Mouse (Mus musculus) hindbrain, embryonic 15.5 days (tissue): ENCODE measurements at regions not wholly inside any gene's neighbourhood (a gene's known extent, or its start where the extent isn't known, plus 50 kb on each side); places are given as distances from the start of the nearest gene placed in this dataset.

Experiments
- ATAC-seq: fragments of 200-750 bp; cut with Nextera tagmentation; 2 replicates; pipeline ENCODE4 v1.8.0; 2017; ENCODE audit warnings: low read depth, moderate number of reproducible peaks, moderate TSS enrichment; ENCODE audit not compliant: low FRiP score
- H3K27ac ChIP-seq: fragments of 300-500 bp; sonication (generic); replicated peaks from 2 replicates; pipeline ENCODE4 v1.5.1; 2015; ENCODE audit warnings: mild to moderate bottlenecking, inconsistent platforms
- H3K27me3 ChIP-seq: fragments of 300-500 bp; sonication (generic); 2 replicates; pipeline ENCODE4 v1.6.1; 2015; ENCODE audit warnings: control low read depth, inconsistent platforms
- H3K36me3 ChIP-seq: fragments of 300-500 bp; sonication (generic); 2 replicates; pipeline ENCODE4 v1.6.1; 2015; ENCODE audit warnings: control low read depth, inconsistent platforms
- H3K4me1 ChIP-seq: fragments of 300-500 bp; sonication (generic); replicated peaks from 2 replicates; pipeline ENCODE4 v1.6.1; 2015; ENCODE audit warnings: control low read depth, inconsistent platforms
- H3K4me2 ChIP-seq: fragments of 300-500 bp; sonication (generic); 2 replicates; pipeline ENCODE4 v1.6.1; 2015; ENCODE audit warnings: moderate library complexity, mild to moderate bottlenecking, inconsistent platforms
- H3K4me3 ChIP-seq: fragments of 300-500 bp; sonication (generic); 2 replicates; pipeline ENCODE4 v1.5.1; 2015; ENCODE audit warnings: mild to moderate bottlenecking, inconsistent platforms
- H3K9ac ChIP-seq: fragments of 300-500 bp; sonication (generic); 2 replicates; pipeline ENCODE4 v1.6.1; 2015; ENCODE audit warnings: inconsistent platforms
- H3K9me3 ChIP-seq: fragments of 300-500 bp; sonication (generic); 2 replicates; pipeline ENCODE4 v1.6.1; 2016; ENCODE audit warnings: control low read depth, inconsistent platforms
- WGBS: fragments of 180-500 bp; shearing (Covaris S2); methylation state at CpG from one replicate; pipeline ENCODE4 v1.1.7; 2015; 5-methylcytosine and 5-hydroxymethylcytosine counted together

DNA sequence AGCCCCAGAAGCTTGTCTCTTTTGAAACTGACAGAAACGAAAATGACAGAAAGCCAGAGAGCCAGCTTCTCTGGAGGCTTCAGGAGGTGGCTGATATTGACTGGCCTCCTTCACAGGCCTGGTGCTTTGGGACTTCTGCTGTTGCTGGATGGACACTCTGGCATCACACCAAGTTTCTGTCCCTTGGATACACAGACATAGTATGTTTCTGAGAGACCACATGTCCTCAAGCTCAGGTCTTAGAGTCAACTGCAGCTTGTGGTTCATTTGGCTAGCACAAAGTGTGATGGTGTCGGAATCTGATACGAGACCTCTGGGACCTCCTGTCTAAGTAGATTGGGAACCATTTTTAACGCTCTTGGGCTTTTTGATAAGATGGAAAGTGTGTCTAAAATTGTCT lies 502.0 kb downstream of the Sqor start:
- WGBS, result 80% methylated on average over 4 of the region's 4 CpGs
- ATAC-seq, result no peak

DNA sequence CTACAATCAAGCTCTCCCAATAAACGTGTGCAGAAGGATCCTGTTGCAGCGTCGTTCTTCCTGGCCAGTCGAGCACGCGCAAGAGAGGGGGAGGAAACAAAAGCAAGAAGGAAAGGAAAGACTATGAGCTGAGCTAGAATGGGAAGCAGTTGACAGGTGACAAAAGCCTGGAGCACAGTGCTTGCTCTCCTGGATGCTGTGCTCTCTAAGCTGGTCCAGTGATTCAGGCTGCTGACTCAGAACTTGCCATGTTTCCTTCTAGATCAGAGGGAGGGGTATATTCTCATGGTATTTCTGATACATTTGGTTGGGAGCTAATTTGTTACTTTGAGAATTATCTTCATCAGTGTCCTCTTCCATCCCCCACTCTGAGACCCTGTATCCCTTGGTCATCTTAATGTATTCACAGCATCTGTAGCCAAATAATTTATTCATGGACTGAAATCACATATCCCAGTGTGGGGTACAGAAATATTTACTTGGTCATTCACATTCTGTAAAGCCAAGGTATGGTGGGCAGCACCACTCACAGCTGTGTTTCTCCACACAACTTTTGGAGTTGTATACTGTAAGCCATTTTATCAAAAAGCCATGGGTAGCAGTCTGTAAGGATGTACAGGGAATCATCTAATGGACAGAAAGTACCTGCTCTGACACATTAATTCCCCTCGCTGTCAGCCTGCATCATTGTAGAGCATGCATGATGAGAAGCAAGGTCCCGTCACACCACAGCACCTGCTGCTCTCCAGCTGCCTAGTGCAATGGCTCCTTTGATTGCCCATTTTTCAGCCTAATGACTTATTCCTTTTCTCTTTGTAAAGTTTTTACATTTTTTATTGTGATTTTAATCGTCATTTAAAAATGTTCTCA lies 510.1 kb downstream of the Sqor start:
- no peak overlapping the region for H3K4me2 ChIP-seq
- no peak overlapping the region for H3K4me3 ChIP-seq
- ATAC-seq, result peak; percentile 86
- 0 out of 2 replicates have a peak overlapping the region, but pooled peaks have one; percentile 14 for H3K27ac ChIP-seq
- H3K27me3 ChIP-seq, result no peaks in the 10 kb centered on the region
- no peak overlapping the region for H3K9ac ChIP-seq
- no peaks in the 10 kb centered on the region for H3K36me3 ChIP-seq
- no peaks in the 10 kb centered on the region for H3K9me3 ChIP-seq
- WGBS, result 69% methylated on average over 9 of the region's 9 CpGs
- 0 out of 2 replicates have a peak, but pooled peaks cover 4% of the 10 kb centered on the region for H3K4me1 ChIP-seq

More for the DNA sequence above, 502.0 kb downstream of the Sqor start:
- Histone ChIP-seq H3K4me3 (no peak overlapping the region), H3K9ac (no peak overlapping the region), H3K4me2 (no peak overlapping the region), H3K9me3 (no peaks in the 10 kb centered on the region), H3K27me3 (no peaks in the 10 kb centered on the region), H3K27ac (no peak overlapping the region), H3K4me1 (no peaks in the 10 kb centered on the region), H3K36me3 (no peaks in the 10 kb centered on the region)

DNA sequence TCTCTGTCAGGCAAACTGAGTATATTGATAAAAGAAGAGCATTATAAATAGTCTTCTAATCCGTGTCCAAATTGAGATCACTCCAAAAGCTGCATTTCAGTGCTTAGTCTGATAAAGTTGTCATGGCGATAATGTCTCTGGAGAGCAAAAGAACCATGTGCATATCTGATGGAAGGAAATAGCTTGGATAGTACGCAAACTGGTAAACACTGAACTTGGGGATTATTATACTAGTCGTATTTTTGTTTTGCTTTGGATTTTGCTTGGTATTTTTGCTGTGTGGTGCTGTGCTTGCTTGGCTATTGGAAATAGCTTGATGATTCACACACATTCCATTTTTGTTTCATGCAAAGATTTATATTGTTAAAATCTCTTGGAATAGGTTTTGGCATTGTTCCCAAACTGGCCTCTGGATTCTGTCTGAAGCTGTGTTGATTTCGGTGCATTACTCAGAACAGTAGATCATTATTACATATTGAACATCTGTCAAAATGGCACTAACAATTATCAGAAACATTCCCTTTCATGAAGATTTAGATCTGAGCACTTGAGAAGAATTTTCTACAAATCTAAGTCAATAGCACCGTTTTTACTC lies 510.8 kb downstream of the Sqor start:
- Histone ChIP-seq H3K36me3 (no peaks in the 10 kb centered on the region), H3K9ac (no peak overlapping the region), H3K27ac (no peak overlapping the region), H3K9me3 (no peaks in the 10 kb centered on the region), H3K4me3 (no peak overlapping the region), H3K4me2 (no peak overlapping the region), H3K27me3 (no peaks in the 10 kb centered on the region), H3K4me1 (0 out of 2 replicates have a peak, but pooled peaks cover 4% of the 10 kb centered on the region)
- no peak; the same call in 1 of the 2 replicates for ATAC-seq
- 46% methylated on average over 6 of the region's 6 CpGs for WGBS

GRCm38 (mm10) chr2:123311554-123312276 lies 546.7 kb downstream of the Sqor start:
- Histone ChIP-seq H3K4me3 (no peak overlapping the region), H3K4me1 (peaks cover 4% of the 10 kb centered on the region; the same call in 1 of the 2 replicates), H3K27me3 (no peaks in the 10 kb centered on the region), H3K4me2 (no peak overlapping the region), H3K9me3 (no peaks in the 10 kb centered on the region), H3K27ac (no peak overlapping the region), H3K9ac (no peak overlapping the region), H3K36me3 (no peaks in the 10 kb centered on the region)
- ATAC-seq, result 0 out of 2 replicates have a peak, but pooled peaks have one; percentile 15
- 73% methylated on average over 6 of the region's 6 CpGs for WGBS

GRCm38 (mm10) chr2:123312277-123312617 lies 547.2 kb downstream of the Sqor start:
- Histone ChIP-seq H3K4me2 (no peak overlapping the region), H3K4me3 (no peak overlapping the region), H3K27me3 (no peaks in the 10 kb centered on the region), H3K36me3 (no peaks in the 10 kb centered on the region), H3K27ac (no peak overlapping the region), H3K9ac (no peak overlapping the region), H3K4me1 (peaks cover 4% of the 10 kb centered on the region; the same call in 1 of the 2 replicates), H3K9me3 (no peaks in the 10 kb centered on the region)
- peak; percentile 79 for ATAC-seq
- 21% methylated on average over 8 of the region's 8 CpGs for WGBS

DNA sequence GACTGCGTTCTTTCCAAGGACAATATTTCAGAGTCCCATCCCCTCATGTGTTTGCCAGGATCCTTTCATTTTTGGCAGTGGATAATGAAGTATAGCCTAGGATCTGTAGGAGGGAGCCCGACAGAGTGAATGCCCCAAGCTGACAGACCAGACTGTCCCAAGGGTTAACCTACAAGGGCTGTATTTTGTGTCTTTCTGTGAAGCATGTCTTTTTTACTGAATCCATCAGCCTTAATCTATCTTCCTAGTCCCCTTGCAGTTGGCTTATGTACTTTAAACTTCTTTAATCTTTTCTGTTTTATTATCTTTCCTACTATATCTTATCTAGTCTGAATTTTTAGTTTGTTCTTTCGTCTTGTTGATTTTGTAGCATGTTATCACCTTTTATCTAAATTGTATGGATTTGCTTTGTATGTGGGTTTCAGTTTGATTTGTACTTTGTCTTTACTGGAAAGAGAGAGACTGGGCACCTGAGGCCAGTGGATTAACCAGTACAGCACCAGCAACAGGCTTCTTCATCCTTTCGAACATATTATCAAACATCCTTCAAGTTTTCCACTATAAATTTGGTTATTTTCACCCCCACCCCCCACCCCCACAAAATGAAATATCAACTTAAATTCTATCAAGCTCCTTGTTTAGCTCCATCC lies 555.5 kb downstream of the Sqor start:
- no peak overlapping the region for H3K9ac ChIP-seq
- no peak overlapping the region for H3K4me3 ChIP-seq
- H3K9me3 ChIP-seq, result no peaks in the 10 kb centered on the region
- ATAC-seq, result no peak
- no peak overlapping the region for H3K27ac ChIP-seq
- H3K4me2 ChIP-seq, result no peak overlapping the region
- H3K36me3 ChIP-seq, result no peaks in the 10 kb centered on the region
- H3K4me1 ChIP-seq, result 0 out of 2 replicates have a peak, but pooled peaks cover 4% of the 10 kb centered on the region
- H3K27me3 ChIP-seq, result no peaks in the 10 kb centered on the region
- WGBS, result 92% methylated on average over 4 of the region's 4 CpGs

DNA sequence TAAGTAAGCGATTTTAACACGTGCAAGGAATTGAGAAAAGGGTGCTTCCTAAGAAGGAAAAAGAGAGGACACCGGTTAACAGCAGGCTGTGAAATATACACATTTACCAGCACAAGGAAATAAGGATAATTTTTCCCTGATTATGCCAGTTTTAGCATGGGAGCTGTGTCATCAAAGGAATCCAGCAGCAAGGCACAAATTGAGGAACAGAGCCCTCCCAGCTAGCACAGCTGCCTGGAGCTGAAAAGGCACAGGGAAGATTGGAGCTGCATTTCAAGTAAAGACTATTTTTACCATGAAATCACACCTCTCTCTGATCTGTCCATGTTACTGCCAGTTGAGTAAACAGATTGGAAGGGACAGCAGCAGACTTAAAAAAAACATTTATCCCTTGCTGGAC lies 558.7 kb downstream of the Sqor start:
- Histone ChIP-seq H3K27ac (no peak overlapping the region), H3K9me3 (no peaks in the 10 kb centered on the region), H3K4me1 (0 out of 2 replicates have a peak, but pooled peaks cover 4% of the 10 kb centered on the region), H3K4me2 (no peak overlapping the region), H3K36me3 (no peaks in the 10 kb centered on the region), H3K9ac (no peak overlapping the region), H3K4me3 (no peak overlapping the region), H3K27me3 (no peaks in the 10 kb centered on the region)
- ATAC-seq, result no peak
- 72% methylated on average over 3 of the region's 3 CpGs for WGBS

- 0 out of 2 replicates have a peak, but pooled peaks cover 4% of the 10 kb centered on the region for H3K4me1 ChIP-seq
- no peak overlapping the region for H3K9ac ChIP-seq
- no peak overlapping the region for H3K27ac ChIP-seq
- 50% methylated on average over 2 of the region's 2 CpGs for WGBS
- H3K4me2 ChIP-seq, result no peak overlapping the region
- H3K9me3 ChIP-seq, result no peaks in the 10 kb centered on the region
- no peak overlapping the region for H3K4me3 ChIP-seq
- H3K36me3 ChIP-seq, result no peaks in the 10 kb centered on the region
- ATAC-seq, result 0 out of 2 replicates have a peak, but pooled peaks have one; percentile 6
- no peaks in the 10 kb centered on the region for H3K27me3 ChIP-seq
Observed at GRCm38 (mm10) chr2:123324896-123325295, 559.9 kb downstream of the Sqor start.

- no peaks in the 10 kb centered on the region for H3K36me3 ChIP-seq
- no peak overlapping the region for H3K9ac ChIP-seq
- H3K9me3 ChIP-seq, result no peaks in the 10 kb centered on the region
- no peak overlapping the region for H3K4me2 ChIP-seq
- 0 out of 2 replicates have a peak, but pooled peaks cover 4% of the 10 kb centered on the region for H3K4me1 ChIP-seq
- ATAC-seq, result peak; percentile 92
- H3K27ac ChIP-seq, result peak overlapping the region; percentile 57
- no peak overlapping the region for H3K4me3 ChIP-seq
- WGBS, result 32% methylated on average over 10 of the region's 10 CpGs
- H3K27me3 ChIP-seq, result no peaks in the 10 kb centered on the region
Observed at GRCm38 (mm10) chr2:123349625-123350346, 584.7 kb downstream of the Sqor start.

GRCm38 (mm10) chr2:123364204-123364603 lies 599.2 kb downstream of the Sqor start:
- H3K4me2 ChIP-seq, result no peak overlapping the region
- H3K9ac ChIP-seq, result no peak overlapping the region
- H3K9me3 ChIP-seq, result no peaks in the 10 kb centered on the region
- H3K36me3 ChIP-seq, result no peaks in the 10 kb centered on the region
- H3K4me3 ChIP-seq, result no peak overlapping the region
- no peaks in the 10 kb centered on the region for H3K4me1 ChIP-seq
- no peak for ATAC-seq
- H3K27ac ChIP-seq, result no peak overlapping the region
- no peaks in the 10 kb centered on the region for H3K27me3 ChIP-seq

DNA sequence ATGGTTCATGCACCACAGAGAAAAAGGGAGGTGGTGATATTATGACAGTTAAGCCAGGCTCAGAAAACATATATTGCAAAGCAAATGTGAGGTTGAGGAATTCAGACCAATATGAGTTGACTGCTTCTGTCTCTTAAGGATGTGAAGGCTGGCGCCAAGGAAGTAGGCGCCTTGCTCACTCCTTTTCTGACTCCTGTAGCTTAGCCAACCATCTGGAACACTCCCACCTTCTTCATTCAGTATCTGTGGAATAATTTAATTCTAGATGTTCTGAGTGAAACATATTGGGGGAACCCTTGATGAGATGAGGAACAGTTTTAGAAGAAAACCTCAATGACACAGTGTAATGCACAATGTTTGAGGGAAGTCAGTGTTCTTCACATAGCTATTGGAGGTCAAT lies 601.5 kb downstream of the Sqor start:
- Histone ChIP-seq H3K27ac (no peak overlapping the region), H3K27me3 (no peaks in the 10 kb centered on the region), H3K4me3 (no peak overlapping the region), H3K36me3 (no peaks in the 10 kb centered on the region), H3K9me3 (no peaks in the 10 kb centered on the region), H3K9ac (no peak overlapping the region), H3K4me1 (no peaks in the 10 kb centered on the region), H3K4me2 (no peak overlapping the region)
- no peak for ATAC-seq
- WGBS, result 96% methylated on average over 2 of the region's 2 CpGs
